Mouse (Mus musculus): ENCODE data around the gene Gm47995. TPM values are rescaled to one million over a fixed set of nuclear protein-coding genes. Genes with fewer than 3 reads are reported as not detected.
A peak's percentile ranks its signal among the peaks of the same experiment; 100 is the strongest.
"Not testable (repeated sequence)": the region's sequence is repeated elsewhere in the genome, so short reads cannot be mapped to it uniquely, and the experiment has no call there.

Gm47995 gene
- total and polyA plus RNA-seq, 3 experiments, result 4.1 to 31.3 (median 9.3) TPM

DNA sequence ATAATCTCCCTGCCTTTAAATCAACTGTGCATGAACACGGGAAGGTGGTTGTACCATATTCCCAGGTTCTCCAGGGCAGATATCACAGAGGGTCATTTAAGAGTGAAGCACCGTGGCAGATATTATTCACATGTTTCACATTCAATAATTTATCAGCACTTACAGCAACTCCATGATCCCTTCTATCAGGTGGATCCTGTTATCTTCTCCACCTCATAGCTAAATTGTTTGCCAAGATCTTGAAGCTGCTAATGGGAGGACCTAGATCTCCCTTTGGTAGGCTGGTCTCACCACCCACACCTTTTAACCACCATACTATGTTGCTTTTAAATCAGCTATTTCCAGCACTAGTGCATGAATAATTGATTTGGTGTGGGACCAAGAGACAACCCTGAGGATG is 18.1 kb upstream of the Gm47995 start:
- DNase-seq (ENCODE audit: low spot score) (no peak), ATAC-seq (ENCODE audit: extremely low read depth, insufficient number of reproducible peaks, low FRiP score, poor library complexity, severe bottlenecking) (no peak)
- TF ChIP-seq GATA2 (IDR thresholded peaks at IDR 0.05; ENCODE audit: borderline replicate concordance, low read depth, low read length) (no peak), TAL1 (conservative IDR thresholded peaks at IDR 0.05; ENCODE audit: low read depth, low read length) (peak; percentile 33)
- H3K4me1 ChIP-seq (ENCODE audit: insufficient read depth, low read depth, low read length), result peaks cover 53% of the 10 kb centered on the region
- no peaks in the 10 kb centered on the region for H3K27me3 ChIP-seq (ENCODE audit: insufficient read depth, low read length)
- no peaks in the 10 kb centered on the region for H3K36me3 ChIP-seq (replicated peaks)
- no peak overlapping the region for H3K4me3 ChIP-seq (ENCODE audit: low read depth, low read length)
- H3K9me3 ChIP-seq (replicated peaks), result no peaks in the 10 kb centered on the region

GRCm38 (mm10) chr1:151182266-151182665 is 16.0 kb upstream of the Gm47995 start, which contains the start of gene Gm47985:
Gm47985 (plus strand) TSS chr1:151182537.
- not testable (repeated sequence) for H3K9me3 ChIP-seq (replicated peaks); DNase-seq (ENCODE audit: low spot score); H3K36me3 ChIP-seq (replicated peaks); H3K27me3 ChIP-seq (ENCODE audit: insufficient read depth, low read length); H3K4me3 ChIP-seq (ENCODE audit: low read depth, low read length); ATAC-seq (ENCODE audit: extremely low read depth, insufficient number of reproducible peaks, low FRiP score, poor library complexity, severe bottlenecking)
- H3K4me1 ChIP-seq (ENCODE audit: insufficient read depth, low read depth, low read length), result peaks cover 44% of the 10 kb centered on the region

- H3K9me3 ChIP-seq (replicated peaks); ATAC-seq (ENCODE audit: extremely low read depth, insufficient number of reproducible peaks, low FRiP score, poor library complexity, severe bottlenecking); H3K27me3 ChIP-seq (ENCODE audit: insufficient read depth, low read length); H3K4me3 ChIP-seq (ENCODE audit: low read depth, low read length); DNase-seq (ENCODE audit: low spot score); H3K36me3 ChIP-seq (replicated peaks): not testable (repeated sequence)
- H3K4me1 ChIP-seq (ENCODE audit: insufficient read depth, low read depth, low read length), result peaks cover 18% of the 10 kb centered on the region
These were observed 12.1 kb upstream of the Gm47995 start for GRCm38 (mm10) chr1:151186186-151186585.

- peak; percentile 75 for ATAC-seq (ENCODE audit: extremely low read depth, insufficient number of reproducible peaks, low FRiP score, poor library complexity, severe bottlenecking)
- not testable (repeated sequence) for H3K4me3 ChIP-seq (ENCODE audit: low read depth, low read length); DNase-seq (ENCODE audit: low spot score); H3K27me3 ChIP-seq (ENCODE audit: insufficient read depth, low read length); H3K36me3 ChIP-seq (replicated peaks); H3K9me3 ChIP-seq (replicated peaks)
- peaks cover 20% of the 10 kb centered on the region for H3K4me1 ChIP-seq (ENCODE audit: insufficient read depth, low read depth, low read length)
These were observed 11.3 kb upstream of the Gm47995 start for GRCm38 (mm10) chr1:151186879-151187424.

GRCm38 (mm10) chr1:151188469-151188868 is 9.8 kb upstream of the Gm47995 start:
- Histone ChIP-seq H3K27me3 (ENCODE audit: insufficient read depth, low read length) (no peaks in the 10 kb centered on the region), H3K36me3 (replicated peaks) (no peaks in the 10 kb centered on the region), H3K4me1 (ENCODE audit: insufficient read depth, low read depth, low read length) (peaks cover 19% of the 10 kb centered on the region), H3K4me3 (ENCODE audit: low read depth, low read length) (no peak overlapping the region), H3K9me3 (replicated peaks) (no peaks in the 10 kb centered on the region)
- no peak for ATAC-seq (ENCODE audit: extremely low read depth, insufficient number of reproducible peaks, low FRiP score, poor library complexity, severe bottlenecking)
- no peak for DNase-seq (ENCODE audit: low spot score)
- TF ChIP-seq CTCF (IDR thresholded peaks at IDR 0.05; ENCODE audit: low read depth, low read length), result no peak
- no peak for TF ChIP-seq GATA2 (IDR thresholded peaks at IDR 0.05; ENCODE audit: borderline replicate concordance, low read depth, low read length)

DNA sequence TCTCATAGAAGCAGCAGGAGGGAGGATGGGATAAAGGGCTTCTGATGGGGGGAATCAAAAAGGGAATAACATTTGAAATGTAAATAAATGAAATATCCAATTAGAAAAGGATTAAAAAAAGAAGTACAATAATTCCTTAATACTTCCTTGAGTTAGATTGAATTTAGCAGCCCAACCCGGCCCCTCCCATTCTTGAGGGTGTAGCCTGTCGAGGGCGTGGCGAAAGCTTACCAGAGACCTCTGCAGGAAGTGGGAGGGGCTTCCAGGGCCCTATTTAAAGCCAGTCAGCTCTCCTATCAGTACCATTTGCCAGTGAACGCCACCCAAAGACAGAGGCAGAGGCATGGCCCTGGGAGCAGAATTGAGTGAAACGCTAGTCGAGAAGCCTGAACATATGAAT is 6.2 kb upstream of the Gm47995 start, which contains the start of gene Gm8947:
TSS of gene Gm8947 (plus strand) at position 302 of the 400 bp plus-strand sequence.
- not testable (repeated sequence) for ATAC-seq (ENCODE audit: extremely low read depth, insufficient number of reproducible peaks, low FRiP score, poor library complexity, severe bottlenecking); H3K27me3 ChIP-seq (ENCODE audit: insufficient read depth, low read length); DNase-seq (ENCODE audit: low spot score); H3K4me3 ChIP-seq (ENCODE audit: low read depth, low read length); H3K36me3 ChIP-seq (replicated peaks); H3K9me3 ChIP-seq (replicated peaks)
- H3K4me1 ChIP-seq (ENCODE audit: insufficient read depth, low read depth, low read length), result peaks cover 15% of the 10 kb centered on the region

DNA sequence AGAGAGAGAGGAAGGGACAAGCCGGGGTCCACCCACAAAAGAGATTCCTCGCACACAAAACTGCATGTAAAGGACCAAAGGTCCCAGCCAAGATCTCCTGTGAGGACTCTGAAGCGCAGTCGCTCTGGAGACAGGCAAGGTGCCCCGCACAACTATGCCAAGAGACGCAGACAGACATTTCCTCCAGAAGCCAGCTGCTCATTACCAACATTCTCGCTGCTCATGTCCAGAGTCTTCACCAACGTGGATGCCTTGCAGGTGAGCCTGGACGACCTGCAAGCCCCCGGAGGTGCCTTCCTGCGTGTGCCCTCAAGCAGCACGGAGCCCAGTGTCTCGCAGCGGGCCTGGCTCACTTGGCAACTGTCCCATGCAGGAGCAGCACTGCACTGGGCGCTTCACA is 5.5 kb upstream of the Gm47995 start:
- not testable (repeated sequence) for H3K4me3 ChIP-seq (ENCODE audit: low read depth, low read length); DNase-seq (ENCODE audit: low spot score); ATAC-seq (ENCODE audit: extremely low read depth, insufficient number of reproducible peaks, low FRiP score, poor library complexity, severe bottlenecking); H3K9me3 ChIP-seq (replicated peaks); H3K36me3 ChIP-seq (replicated peaks); H3K27me3 ChIP-seq (ENCODE audit: insufficient read depth, low read length)
- peaks cover 18% of the 10 kb centered on the region for H3K4me1 ChIP-seq (ENCODE audit: insufficient read depth, low read depth, low read length)

- H3K27me3 ChIP-seq (ENCODE audit: insufficient read depth, low read length); H3K36me3 ChIP-seq (replicated peaks); ATAC-seq (ENCODE audit: extremely low read depth, insufficient number of reproducible peaks, low FRiP score, poor library complexity, severe bottlenecking); DNase-seq (ENCODE audit: low spot score); H3K9me3 ChIP-seq (replicated peaks); H3K4me3 ChIP-seq (ENCODE audit: low read depth, low read length): not testable (repeated sequence)
- H3K4me1 ChIP-seq (ENCODE audit: insufficient read depth, low read depth, low read length), result peaks cover 20% of the 10 kb centered on the region
These were observed 2.3 kb upstream of the Gm47995 start for GRCm38 (mm10) chr1:151195986-151196385.

GRCm38 (mm10) chr1:151196690-151197089 is 1.6 kb upstream of the Gm47995 start:
- H3K36me3 ChIP-seq (replicated peaks); H3K9me3 ChIP-seq (replicated peaks); H3K4me3 ChIP-seq (ENCODE audit: low read depth, low read length); DNase-seq (ENCODE audit: low spot score); H3K27me3 ChIP-seq (ENCODE audit: insufficient read depth, low read length): not testable (repeated sequence)
- peaks cover 18% of the 10 kb centered on the region for H3K4me1 ChIP-seq (ENCODE audit: insufficient read depth, low read depth, low read length)
- peak; percentile 75 for ATAC-seq (ENCODE audit: extremely low read depth, insufficient number of reproducible peaks, low FRiP score, poor library complexity, severe bottlenecking)

GRCm38 (mm10) chr1:151200620-151201019 is 2.4 kb downstream of the Gm47995 start:
- DNase-seq (ENCODE audit: low spot score); H3K4me3 ChIP-seq (ENCODE audit: low read depth, low read length); H3K9me3 ChIP-seq (replicated peaks); H3K36me3 ChIP-seq (replicated peaks); H3K27me3 ChIP-seq (ENCODE audit: insufficient read depth, low read length); ATAC-seq (ENCODE audit: extremely low read depth, insufficient number of reproducible peaks, low FRiP score, poor library complexity, severe bottlenecking): not testable (repeated sequence)
- H3K4me1 ChIP-seq (ENCODE audit: insufficient read depth, low read depth, low read length), result peaks cover 13% of the 10 kb centered on the region

DNA sequence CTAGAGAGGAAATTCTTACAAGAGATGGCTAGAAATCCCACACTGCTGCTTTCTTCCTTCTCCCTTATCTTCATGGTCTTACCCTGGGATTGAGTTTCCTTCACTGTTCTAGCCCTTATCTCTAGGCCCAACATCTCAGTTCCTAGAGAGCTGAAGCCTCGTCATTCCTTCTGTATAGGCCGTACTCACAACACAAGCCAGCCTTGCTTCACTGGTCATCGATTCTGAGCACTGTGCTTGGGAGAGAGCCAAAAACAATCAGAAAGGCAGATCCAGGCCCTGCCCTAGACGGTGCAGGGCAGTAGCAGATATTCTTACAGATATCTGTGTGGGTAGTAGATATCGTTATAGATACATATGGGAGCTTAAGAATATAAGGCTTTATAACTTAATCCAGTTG is 4.5 kb downstream of the Gm47995 start:
- not testable (repeated sequence) for DNase-seq (ENCODE audit: low spot score); H3K9me3 ChIP-seq (replicated peaks)
- peak; percentile 95 for ATAC-seq (ENCODE audit: extremely low read depth, insufficient number of reproducible peaks, low FRiP score, poor library complexity, severe bottlenecking)

DNA sequence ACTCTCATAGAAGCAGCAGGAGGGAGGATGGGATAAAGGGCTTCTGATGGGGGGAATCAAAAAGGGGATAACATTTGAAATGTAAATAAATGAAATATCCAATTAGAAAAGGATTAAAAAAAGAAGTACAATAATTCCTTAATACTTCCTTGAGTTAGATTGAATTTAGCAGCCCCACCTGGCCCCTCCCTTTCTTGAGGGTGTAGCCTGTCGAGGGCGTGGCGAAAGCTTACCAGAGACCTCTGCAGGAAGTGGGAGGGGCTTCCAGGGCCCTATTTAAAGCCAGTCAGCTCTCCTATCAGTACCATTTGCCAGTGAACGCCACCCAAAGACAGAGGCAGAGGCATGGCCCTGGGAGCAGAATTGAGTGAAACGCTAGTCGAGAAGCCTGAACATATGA is 5.6 kb downstream of the Gm47995 start, which contains the start of gene 3110040M04Rik:
TSS of gene 3110040M04Rik (plus strand) at position 304 of the 400 bp plus-strand sequence.
- H3K27me3 ChIP-seq (ENCODE audit: insufficient read depth, low read length); H3K36me3 ChIP-seq (replicated peaks); H3K4me3 ChIP-seq (ENCODE audit: low read depth, low read length); H3K9me3 ChIP-seq (replicated peaks); H3K4me1 ChIP-seq (ENCODE audit: insufficient read depth, low read depth, low read length); DNase-seq (ENCODE audit: low spot score); ATAC-seq (ENCODE audit: extremely low read depth, insufficient number of reproducible peaks, low FRiP score, poor library complexity, severe bottlenecking): not testable (repeated sequence)

More for the DNA sequence above, 4.5 kb downstream of the Gm47995 start:
- not testable (repeated sequence) for H3K27me3 ChIP-seq (ENCODE audit: insufficient read depth, low read length); H3K4me1 ChIP-seq (ENCODE audit: insufficient read depth, low read depth, low read length); H3K36me3 ChIP-seq (replicated peaks); H3K4me3 ChIP-seq (ENCODE audit: low read depth, low read length)

All from G1E (cell line).